Mouse (Mus musculus): Measurements from ENCODE around the gene Garem2.
"Not testable (repeated sequence)": the region's sequence is repeated elsewhere in the genome, so short reads cannot be mapped to it uniquely, and the experiment has no call there.

The Garem2 gene

DNA sequence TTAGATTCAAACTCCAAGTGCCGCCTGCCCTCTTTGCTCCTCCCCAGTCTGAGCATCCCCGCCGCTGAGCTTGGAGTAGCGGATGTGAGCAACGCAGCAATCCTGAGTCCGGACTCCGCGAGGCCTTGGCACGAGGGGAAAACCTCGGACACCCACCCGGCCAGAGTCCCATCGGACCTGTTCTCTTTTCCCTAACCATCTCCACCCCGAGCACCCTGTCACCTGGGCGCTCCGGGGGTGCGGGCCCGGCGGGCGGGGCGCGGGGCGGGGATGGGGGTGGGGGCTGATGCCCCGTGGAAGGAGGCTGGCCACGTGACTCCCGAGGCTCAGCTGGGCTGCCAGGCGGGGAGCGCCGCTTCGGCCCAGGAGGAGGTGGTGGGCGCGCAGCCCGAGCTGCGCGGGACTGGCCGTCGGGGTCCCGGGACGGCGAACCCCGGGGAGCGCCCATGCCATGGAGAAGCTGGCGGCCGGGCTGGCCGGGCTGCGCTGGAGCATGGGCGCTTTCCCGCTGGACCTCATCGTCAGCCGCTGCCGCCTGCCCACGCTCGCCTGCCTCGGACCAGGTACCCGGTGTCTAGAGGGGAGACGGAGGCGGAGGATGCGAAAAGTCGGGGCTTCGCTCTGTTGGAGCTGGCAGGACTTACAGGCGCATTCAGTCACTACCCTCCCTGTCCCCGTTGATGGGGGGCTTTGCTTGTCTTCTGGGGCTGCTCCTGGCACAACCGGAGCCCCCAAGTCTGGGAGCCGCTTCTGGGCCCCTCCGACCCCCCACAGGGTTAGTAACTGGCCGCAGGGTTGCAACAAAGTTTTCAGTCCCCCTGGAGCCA, at the start of gene Garem2:
Garem2 (plus strand) TSS at position 321 of the 827 bp plus-strand sequence.
- peak; percentile 22 for DNase-seq (ENCODE audit: low read depth, low spot score)

DNA sequence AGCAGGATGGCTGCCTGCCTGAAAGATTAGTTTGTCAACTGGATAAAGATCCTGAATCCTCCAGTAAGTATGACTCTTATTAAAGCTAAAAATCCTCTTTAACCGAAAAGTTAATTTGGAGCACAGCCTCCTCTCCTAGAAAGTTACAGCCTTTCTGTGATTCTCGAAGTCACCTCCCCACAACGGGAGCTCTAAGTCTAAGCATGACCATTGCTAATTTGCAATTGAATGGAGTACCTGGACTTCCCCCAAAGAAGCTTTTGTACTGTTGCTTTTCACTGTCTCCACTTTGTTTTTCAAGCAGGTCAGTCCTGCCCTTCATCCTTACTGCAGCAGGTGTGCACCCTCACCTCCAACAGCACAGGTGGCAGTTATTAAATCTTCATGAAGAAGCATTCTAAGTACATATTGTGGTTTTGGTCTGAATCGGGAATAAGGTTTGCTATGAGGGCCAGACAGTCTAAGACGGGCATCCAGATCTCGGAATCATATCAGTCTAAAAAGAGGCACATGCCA, 46.7 kb upstream of the Garem2 start:
- no peak for DNase-seq (ENCODE audit: low read depth, low spot score)

DNA sequence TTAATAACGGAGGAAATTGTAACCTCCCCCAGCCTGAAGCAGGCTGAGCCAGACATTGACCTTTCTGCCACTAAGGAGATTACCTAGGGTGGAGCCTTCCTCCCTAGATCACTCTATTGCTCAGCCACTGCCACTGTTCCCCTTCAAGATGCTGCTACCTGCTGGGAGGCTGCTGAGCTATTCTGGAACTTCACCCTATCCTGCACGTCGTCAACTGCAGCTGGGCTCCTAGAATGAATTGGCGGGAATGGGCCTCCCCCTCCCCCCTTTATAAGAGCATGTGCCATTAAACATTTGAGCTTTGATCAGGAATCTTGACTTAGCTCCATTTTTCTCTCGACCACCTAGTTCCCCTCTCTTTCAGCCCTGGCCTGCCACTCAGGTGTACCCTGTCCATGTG, 45.4 kb upstream of the Garem2 start:
- DNase-seq (ENCODE audit: low read depth, low spot score) = not testable (repeated sequence)

DNA sequence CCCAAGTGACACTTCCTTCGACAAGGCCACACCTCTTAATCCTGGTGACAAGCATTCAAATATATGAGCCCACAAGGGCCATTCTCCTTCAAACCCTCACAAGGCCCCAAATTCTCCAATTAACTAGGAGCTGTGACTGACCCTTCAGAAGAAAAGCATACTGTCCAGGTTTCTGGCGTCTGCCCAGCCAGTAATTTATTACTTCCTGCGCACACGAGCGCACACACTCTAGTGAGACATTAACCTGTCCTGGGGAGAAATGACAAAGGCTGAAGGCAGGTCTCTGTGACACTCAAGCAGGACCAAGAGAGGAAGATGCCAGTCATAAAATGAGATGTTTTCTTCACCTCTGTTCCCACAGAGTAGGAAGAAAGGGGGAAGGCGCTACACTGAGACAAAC, 37.2 kb upstream of the Garem2 start:
- DNase-seq (ENCODE audit: low read depth, low spot score) = no peak

DNA sequence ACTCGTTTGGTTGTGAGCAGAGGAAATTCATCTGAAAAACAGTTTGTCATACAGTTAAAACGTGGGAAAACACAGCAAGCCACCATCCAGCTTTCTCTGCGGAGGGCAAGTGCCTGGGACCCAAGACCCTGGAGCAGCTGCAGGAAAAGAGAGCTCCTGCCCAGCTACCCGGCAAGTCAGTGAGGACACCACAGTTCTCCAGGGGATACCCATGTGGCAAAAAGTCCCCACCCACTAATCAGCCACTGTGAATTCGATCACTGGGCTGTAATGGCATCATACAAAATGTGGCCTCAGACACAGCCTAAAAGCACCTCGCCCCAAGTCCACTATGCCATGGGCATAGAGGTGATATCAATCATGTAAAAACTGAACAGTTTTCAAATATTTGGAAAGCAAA, 33.3 kb upstream of the Garem2 start:
- DNase-seq (ENCODE audit: low read depth, low spot score) = no peak

DNA sequence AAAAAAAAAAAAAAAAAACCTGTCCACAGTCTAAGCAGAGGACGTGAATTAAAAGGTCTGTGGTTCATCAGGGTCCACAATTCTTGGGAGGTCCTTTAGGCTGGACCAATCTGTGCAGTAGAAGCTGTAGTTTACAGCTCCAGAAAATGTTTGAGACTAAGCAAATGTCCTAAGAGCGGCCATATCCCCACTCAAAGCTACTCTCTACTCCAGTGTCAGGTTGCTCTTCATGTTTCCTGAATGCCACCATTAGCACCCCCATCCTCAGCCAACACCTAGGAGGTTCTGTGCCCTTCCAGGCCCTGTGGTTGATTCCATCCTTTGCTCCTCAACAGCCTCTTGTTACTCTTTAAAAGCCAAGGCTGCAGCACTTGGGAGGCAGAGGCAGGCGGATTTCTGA, 32.6 kb upstream of the Garem2 start:
- DNase-seq (ENCODE audit: low read depth, low spot score) = peak; percentile 4

DNA sequence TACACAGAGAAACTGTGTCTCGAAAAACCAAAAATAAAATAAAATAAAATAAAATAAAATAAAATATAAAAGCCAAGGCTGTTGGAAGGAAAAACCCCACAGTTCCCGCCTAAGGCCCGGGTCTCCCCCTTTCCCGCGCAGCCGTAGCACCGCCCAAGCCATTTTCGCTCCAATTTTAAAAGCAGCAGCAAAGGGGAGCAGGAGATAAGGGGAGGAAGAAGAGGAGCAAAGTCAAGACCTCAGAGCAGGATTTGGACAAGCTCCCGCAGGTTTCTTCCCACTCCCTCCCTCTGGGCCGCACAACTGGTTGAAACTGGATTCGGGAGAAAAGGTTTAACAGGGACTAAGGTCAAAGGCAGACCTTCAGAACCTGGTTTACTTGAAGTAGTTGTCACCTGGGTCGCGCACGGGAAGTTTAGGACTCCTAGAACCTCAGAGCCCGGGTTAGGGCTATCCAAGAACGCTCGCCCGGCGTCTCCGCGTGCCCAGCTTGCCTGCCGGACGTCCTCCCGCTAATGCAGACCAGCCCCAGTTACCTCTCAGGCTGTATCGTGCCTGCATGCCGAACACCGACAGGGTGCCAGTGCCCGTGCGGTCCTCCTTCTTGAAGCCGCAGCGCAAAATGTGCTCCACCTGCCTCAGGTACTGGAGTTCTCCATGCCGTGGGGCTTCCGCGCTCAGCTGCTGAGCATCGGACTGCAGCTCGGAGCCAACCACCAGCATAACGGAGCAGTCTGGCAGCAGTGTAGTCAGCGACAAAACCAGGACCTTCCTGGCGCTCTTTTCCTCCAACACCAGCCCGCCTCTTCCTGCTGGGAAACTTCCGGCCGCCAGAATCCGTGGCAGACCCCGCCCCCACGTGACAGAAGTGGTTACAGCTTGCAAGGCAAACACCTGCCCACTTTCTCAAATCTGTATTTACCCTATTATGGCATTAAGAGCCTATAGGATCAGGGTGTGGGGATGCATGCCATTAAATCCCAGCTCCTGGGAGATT, 31.8 kb upstream of the Garem2 start, which contains the start of gene Tyms:
Tyms (minus strand) TSS at position 793 of the 997 bp plus-strand sequence.
- DNase-seq (ENCODE audit: low read depth, low spot score) = peak; percentile 71

DNA sequence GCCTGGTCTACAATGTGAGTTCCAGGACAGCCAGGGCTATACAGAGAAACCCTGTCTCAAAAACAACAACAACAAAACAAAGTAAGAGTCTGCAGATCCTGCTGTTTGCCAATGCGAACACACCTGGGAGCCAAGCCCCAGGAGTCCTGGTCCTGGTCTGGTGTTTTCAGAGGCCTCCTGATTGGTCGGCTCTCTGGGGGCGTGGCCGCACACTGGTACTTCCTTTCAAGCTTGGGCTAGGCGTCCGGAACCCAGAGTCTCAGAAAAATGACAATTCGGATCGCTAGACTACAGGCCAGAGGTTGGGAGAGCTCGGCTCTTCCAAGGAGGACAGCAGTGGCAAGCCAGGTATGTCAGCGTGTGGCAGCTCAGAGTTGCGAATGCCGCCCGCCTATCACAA, 12.3 kb upstream of the Garem2 start:
- no peak for DNase-seq (ENCODE audit: low read depth, low spot score)

DNA sequence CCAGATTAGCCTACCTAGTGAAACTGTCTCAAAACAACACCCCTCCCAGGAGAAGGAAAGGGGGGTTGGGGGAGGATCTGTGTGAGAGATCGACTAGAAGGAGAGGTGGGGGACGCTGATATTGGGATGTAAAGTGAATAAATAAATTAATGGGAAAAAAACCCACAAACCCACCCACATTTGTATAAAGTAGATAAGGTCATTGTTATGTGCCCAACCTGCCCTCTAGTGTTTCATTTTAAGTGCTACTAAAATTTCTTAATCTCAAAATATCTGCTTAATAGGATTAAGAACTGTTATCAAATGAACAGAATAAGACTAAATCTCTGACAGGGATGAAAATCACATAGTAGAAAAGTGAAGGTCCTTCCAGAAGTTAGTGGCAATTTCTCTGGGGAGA, 10.6 kb upstream of the Garem2 start:
- DNase-seq (ENCODE audit: low read depth, low spot score) = no peak

DNA sequence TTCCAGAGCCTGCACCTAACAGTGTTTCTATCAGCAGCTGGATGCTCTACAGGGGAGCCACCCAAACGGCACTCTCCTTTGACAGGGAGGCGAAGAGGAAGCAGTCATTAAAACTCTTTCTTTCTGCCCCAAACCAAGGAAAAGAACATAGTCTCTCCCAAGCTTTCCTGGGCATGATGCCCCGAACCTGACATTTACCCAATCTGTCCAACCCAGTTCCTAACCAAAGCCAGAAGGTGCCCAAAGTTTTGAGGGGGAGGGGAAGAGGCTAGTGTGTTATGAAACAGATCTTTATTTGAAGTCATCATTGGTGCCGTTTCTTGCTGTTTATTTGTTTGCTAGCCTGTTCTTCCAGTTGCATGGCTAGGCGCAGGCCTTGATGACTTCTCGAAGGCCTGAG, 9.2 kb upstream of the Garem2 start:
- no peak for DNase-seq (ENCODE audit: low read depth, low spot score)

DNA sequence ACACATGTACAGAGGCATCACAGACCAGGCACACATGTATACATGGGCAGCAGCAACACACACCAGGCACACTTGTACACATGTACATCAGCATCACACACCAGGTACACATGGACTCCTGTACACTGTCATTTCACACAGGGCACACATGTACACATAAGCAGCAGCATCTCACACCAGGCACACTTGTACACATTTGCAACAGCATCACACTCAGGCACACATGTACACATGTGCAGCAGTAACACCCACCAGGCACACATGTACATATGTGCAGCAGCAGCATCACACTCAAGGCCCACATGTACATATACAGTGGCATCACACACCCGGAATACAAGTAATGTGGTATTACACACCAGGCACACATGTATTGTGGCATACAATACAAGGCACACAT, 6.7 kb upstream of the Garem2 start:
- no peak for DNase-seq (ENCODE audit: low read depth, low spot score)

DNA sequence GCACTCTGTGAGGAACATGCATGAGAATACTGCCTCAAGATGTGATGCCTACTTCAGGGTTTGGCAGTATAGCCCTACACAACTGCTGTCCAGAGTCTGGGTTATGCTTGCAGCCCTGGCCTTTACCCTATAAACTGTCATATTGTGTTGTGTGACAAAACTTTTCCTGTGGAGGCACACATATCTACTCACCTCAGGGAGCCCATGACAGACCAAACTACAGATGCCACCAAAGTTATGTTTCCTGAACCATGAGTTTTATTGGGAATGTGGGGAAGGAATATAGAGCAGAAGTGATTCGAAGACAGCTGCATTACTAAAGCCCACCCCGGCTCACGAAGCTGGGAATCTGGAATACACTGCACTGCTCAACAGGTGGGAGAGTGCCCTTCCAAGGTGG, 1.6 kb upstream of the Garem2 start:
- DNase-seq (ENCODE audit: low read depth, low spot score) = no peak

DNA sequence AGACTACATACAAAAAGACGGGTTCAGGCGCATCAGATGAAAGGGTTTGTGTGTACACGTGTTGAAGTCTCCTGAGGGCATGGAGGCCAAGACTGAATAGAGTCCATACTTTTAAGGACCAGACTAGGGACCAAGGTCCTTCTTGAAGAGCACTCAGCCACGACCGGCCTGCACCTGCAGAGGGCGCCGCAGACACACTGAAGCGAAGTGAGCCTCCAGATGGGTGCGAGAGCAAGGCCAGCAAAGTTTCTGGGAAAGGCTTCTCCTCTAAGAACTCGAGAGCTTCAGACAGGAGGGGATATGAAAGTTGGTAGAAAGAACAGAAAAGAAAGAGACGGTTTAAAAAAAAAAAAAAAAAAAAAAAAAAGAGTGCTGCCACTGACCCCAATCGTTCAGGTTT, 622 bp upstream of the Garem2 start:
- DNase-seq (ENCODE audit: low read depth, low spot score) = peak; percentile 53

DNA sequence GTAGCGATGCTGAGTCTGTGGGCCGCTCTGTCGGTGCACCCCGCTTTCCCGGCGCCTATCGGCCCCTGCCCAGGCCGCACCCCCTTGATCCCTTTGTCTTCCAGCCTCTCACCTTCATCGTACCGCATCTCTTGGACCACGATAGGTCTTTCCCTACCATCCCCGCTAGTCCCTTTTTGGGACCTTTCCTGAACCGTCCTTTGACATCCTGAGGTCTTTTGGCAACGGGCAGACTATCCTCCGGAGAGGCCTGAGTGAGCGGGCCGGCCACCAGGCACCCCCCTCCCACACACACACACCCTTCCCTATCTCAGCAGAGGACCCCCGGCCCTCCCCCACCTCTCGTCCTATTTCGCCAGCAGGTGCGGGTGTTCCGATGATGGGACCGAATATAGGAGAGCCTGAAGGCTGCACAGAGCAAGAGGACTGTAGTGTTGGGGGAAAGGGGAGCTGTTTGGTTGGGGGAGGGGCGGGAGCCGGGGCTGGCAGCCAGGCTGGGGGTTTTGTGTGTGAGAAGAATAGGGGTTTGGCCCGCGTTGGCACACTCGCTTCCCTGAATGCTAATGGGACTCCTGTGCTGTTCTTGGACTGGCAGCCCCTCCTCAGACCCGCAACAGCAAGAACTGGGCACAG, 823 bp downstream of the Garem2 start, which contains the start of gene 3110082J24Rik:
3110082J24Rik (minus strand) TSS at position 419 of the 633 bp plus-strand sequence.
- DNase-seq (ENCODE audit: low read depth, low spot score) = peak; percentile 1

DNA sequence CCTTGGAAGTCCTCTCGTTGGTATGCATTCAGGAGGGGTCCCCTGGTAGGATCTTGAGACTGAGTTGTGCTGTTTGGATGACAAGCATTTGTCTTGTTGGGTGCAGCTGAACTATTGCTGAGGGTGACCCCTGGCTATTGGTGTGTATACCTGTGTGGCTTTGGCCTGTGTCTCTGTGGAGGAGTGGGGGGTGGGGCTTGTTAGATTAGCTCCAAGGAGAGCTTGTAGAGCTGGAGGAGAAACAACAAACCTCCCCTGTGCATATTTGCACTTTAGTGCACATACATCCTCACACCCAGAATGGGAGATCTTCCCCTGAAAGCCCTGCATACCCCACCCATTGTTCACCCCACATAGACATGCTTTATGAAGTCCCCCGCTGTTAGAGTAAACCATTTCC, 1.8 kb downstream of the Garem2 start:
- DNase-seq (ENCODE audit: low read depth, low spot score) = no peak

DNA sequence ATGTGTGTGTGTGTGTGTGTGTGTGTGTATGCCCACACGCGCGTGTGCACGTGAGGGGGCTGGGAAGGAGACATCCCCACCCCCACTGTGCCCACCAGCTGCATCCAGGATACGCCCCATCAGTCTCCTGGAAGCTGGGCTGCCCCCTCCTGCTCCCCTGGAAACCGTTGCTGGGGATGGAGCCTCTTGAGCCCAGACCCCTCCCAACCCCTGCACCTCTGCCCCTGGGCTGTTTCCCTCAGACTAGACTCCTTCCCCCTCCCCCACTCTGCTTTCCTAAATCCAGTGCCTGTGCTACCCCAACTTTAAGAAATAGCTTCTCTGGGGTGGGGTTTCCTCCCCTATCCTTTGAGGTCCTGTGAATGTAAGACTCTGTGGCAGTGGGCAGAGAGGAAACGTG, 2.2 kb downstream of the Garem2 start:
- no peak for DNase-seq (ENCODE audit: low read depth, low spot score)

DNA sequence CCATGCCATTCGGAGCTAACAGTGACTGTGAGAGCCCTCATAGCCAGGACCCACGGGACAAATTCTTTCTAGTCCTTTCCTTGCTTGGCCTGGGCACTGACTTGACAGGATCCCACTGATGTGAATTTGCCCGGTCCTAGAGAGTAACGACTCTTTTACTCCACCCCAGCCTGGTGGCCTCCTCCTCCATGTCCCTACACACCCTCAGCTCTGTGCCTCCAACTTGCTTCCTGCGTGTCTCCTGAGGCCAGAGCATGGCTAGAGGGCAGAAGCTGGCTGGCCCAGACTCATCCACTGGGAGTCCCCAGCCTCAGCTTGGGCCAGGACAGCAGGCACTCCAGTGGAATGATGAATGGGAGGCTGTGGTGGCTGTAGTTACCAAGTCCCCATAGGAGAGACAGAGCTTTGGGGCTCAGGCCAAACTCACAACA, 2.7 kb downstream of the Garem2 start:
- no peak for DNase-seq (ENCODE audit: low read depth, low spot score)

DNA sequence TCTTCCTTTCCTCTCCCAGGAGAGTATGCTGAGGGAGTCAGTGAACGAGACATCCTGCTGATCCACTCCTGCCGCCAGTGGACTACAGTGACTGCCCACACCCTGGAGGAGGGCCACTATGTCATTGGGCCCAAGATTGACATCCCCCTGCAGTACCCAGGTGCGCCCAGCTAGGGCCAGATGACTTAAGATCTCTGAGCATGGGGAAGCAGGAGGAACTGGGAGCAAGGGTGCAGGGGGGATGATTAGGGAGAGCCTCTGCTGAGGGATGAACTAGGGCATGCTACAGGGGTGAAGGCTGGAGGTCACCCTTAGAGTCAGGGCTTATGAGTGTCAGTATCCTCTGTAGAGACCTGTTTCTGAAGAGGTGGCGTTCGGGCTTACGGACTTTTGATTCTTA, 3.3 kb downstream of the Garem2 start:
- no peak for DNase-seq (ENCODE audit: low read depth, low spot score)

DNA sequence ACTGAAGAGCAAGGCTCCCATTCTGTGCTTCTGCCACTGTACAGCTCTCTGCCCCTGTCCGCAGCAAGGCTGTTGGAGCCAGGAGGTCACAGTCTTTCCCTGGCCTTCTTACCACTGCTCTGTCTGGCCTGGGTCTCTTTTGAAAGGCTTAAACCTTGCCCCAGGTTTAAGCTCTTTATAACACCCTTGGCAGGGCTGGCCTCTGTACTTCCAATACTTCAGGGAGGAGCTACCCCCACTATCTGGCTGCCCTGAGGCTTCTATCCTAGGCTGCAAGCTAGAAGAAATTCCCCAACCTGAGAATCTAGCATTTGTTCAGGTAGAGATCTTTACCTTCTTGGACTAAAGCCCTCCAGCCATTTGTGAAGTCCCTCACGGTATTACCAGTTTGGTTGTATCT, 4.9 kb downstream of the Garem2 start:
- DNase-seq (ENCODE audit: low read depth, low spot score) = no peak

DNA sequence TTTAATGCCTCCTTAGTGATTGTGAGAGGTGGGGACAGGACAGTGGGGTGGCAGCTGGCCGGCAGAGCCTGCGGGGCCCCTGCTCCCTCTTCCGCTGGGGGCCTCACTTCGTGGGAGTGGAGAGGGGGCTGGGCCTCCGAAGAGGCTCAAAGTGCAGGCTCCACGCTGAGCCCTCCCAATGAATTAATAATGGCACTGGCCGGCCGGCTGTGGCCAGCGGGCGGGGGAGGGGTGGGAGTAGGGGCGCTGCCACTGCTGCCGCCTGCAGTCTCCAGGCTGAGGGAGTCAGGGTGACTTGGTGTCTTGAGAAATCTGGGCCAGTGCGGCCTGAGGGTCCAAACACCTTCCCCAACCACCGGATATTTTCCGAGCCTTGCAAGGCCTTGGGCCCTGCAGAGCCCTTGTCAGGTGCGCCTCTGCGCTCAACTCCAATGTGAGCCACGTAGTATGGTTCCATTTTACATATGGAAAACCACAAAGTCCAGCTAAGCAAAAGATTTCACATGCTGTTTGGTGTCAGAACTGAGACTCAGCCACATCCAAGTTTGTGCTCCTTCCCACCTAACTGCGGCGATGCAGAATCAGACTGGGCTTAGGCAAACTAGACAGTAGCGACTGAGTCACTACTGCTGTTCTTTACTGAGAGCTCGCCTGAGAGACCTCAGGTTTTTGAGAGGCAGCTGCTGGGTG, 5.6 kb downstream of the Garem2 start:
- DNase-seq (ENCODE audit: low read depth, low spot score) = no peak

DNA sequence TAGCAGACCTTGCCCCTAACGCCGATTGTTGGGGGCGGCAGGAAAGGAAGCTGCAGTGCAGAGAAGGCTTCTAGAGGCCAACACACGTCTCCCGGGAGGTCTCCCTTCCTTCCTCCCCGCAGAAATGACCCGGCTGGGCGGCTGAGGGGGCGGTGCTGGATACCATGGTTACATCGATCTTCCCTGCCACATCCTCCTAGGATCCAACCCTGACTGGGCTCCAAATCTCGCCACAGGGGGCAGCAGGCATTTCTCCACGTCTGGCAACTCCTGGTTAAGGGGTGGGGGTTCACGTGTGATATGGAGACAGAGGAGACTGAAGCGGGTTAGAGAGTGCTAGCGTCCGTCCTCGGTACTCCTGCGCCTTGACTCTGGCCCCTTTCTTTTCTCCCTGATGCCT, 6.2 kb downstream of the Garem2 start:
- DNase-seq (ENCODE audit: low read depth, low spot score) = no peak

Data from CD4-positive, CD25-positive, alpha-beta regulatory T cell, adult 2 months (primary cell).